Mouse (Mus musculus): Measurements from ENCODE around the gene Zfp651.

GRCm38 (mm10) chr9:121762248-121762647 is 3.1 kb downstream of the Zfp651 start:
- TF ChIP-seq CTCF (IDR thresholded peaks at IDR 0.05; ENCODE audit: extremely low read depth, insufficient read depth, insufficient read length, insufficient replicate concordance) (no peak), POLR2A (IDR thresholded peaks at IDR 0.05; ENCODE audit: low read depth, low read length) (no peak)
